Mouse (Mus musculus) embryonic facial prominence, embryonic 13.5 days (tissue): ENCODE measurements around the gene Ace. TPM values are rescaled to one million over a fixed set of nuclear protein-coding genes. Genes with fewer than 3 reads are reported as not detected.
"Not testable (repeated sequence)": the region's sequence is repeated elsewhere in the genome, so short reads cannot be mapped to it uniquely, and the experiment has no call there.

Experiments
- ATAC-seq: fragments of 200-750 bp; cut with Nextera tagmentation; 2 replicates; pipeline ENCODE4 v1.8.0; 2017; ENCODE audit warnings: low read depth; ENCODE audit not compliant: insufficient number of reproducible peaks, insufficient read depth, low FRiP score, low TSS enrichment
- H3K27ac ChIP-seq: fragments of 300-500 bp; sonication (generic); 2 replicates; pipeline ENCODE4 v1.5.1; 2015; ENCODE audit warnings: moderate library complexity, mild to moderate bottlenecking, inconsistent platforms
- H3K27me3 ChIP-seq: fragments of 300-500 bp; sonication (generic); 2 replicates; pipeline ENCODE4 v1.6.1; 2015; ENCODE audit warnings: mild to moderate bottlenecking, inconsistent platforms
- H3K36me3 ChIP-seq: fragments of 300-500 bp; sonication (generic); 2 replicates; pipeline ENCODE4 v1.6.1; 2015; ENCODE audit warnings: mild to moderate bottlenecking, inconsistent platforms
- H3K4me1 ChIP-seq: fragments of 300-500 bp; sonication (generic); 2 replicates; pipeline ENCODE4 v1.6.1; 2015; ENCODE audit warnings: inconsistent platforms
- H3K4me2 ChIP-seq: fragments of 300-500 bp; sonication (generic); 2 replicates; pipeline ENCODE4 v1.6.1; 2015; ENCODE audit warnings: moderate library complexity, mild to moderate bottlenecking, inconsistent platforms
- H3K4me3 ChIP-seq: fragments of 300-500 bp; sonication (generic); 2 replicates; pipeline ENCODE4 v1.5.1; 2015; ENCODE audit warnings: mild to moderate bottlenecking, inconsistent platforms
- H3K9ac ChIP-seq: fragments of 300-500 bp; sonication (generic); 2 replicates; pipeline ENCODE4 v1.6.1; 2015; ENCODE audit warnings: mild to moderate bottlenecking, inconsistent platforms
- H3K9me3 ChIP-seq: fragments of 300-500 bp; sonication (generic); 2 replicates; pipeline ENCODE4 v1.6.1; 2016; ENCODE audit warnings: inconsistent platforms
- WGBS: fragments of 180-500 bp; shearing (Covaris S2); methylation state at CpG from one replicate; pipeline ENCODE4 v1.1.7; 2015; ENCODE audit warnings: mixed read lengths; 5-methylcytosine and 5-hydroxymethylcytosine counted together
- polyA plus RNA-seq: library from polyadenylated mRNA; unstranded; fragments of >200 nt; fragmentation: Nextera tagmentation; extraction: Ambion mirVana; gene quantifications from 2 replicates; pipeline ENCODE4 v1.2.1, GENCODE M21; 2015

Gene Ace
- polyA plus RNA-seq, 1 experiment from 2014 or later, result 0.65 TPM

DNA sequence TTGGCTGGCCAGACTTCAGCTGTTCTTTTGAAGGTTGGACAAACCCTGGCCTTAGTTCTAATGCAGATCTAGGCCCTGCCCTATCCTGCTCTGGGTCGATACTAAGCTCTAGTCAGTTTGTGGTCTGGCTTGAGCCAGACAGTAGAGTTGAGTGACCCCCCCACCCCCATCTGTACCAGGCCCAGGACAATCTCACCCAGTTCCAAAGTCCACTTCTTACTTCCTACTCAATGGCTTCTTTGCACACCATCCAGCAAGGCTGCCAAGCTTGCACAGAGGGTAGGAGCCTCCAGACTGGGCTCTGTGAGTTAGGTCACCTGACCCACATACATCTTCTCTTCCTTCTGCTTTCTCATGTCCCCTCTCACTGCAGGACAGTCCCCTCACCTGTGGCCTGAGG lies 36.8 kb downstream of the Ace start:
- Histone ChIP-seq H3K9me3 (no peaks in the 10 kb centered on the region), H3K27me3 (peaks cover 12% of the 10 kb centered on the region), H3K4me1 (0 out of 2 replicates have a peak, but pooled peaks cover 3% of the 10 kb centered on the region), H3K9ac (no peak overlapping the region), H3K36me3 (no peaks in the 10 kb centered on the region), H3K27ac (no peak overlapping the region), H3K4me2 (no peak overlapping the region), H3K4me3 (no peak overlapping the region)
- WGBS, result 88% methylated on average over 1 of the region's 1 CpGs
- no peak for ATAC-seq

DNA sequence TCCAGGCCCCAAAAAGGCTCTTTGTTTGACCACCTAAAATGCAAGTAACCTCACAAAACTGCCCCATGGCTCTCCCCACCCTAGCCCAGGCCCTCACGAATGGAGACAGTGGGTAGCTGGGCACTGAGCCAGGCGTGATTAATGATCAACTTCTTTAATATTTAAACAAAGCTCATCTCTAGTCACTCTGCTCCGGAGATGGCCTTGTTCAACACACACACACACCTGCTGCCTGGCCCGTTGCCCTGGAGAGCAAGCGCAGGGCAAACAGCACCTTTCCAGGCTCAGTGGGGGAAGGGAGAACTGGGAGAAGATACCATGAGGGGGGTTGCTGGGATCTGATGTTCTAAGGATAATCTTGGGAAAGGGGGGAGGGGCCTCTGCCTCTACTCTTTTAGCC lies 38.2 kb downstream of the Ace start:
- 56% methylated on average over 5 of the region's 5 CpGs for WGBS
- Histone ChIP-seq H3K27ac (no peak overlapping the region), H3K4me2 (no peak overlapping the region)

DNA sequence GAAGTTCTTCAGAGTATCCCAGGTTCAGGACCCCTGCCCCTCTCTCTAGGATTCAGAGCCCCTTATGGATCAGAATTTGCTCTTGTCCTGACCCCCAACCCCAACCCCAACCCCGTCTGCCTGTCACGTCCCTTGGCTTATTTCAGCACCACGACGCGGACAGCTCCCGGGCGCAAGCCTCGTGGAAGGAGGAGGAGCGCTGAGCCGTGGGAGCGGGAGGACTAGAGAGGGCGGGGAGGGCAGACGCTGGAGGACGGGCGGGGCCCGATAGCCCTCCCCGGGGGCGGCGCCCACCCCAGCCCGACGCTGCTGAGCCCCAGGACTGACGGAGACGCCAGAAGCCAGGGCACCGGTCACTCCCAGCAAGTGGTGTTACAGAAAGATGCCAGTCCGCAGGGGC lies 40.1 kb downstream of the Ace start, which contains the start of gene Kcnh6:
Gene Kcnh6, plus strand, starts transcription at position 304 of the 400 bp plus-strand sequence.
- no peak within 1 kb of the TSS for H3K9ac ChIP-seq
- peaks cover 26% of the 10 kb centered on the region for H3K27me3 ChIP-seq
- H3K27ac ChIP-seq, result no peak within 1 kb of the TSS
- H3K4me1 ChIP-seq, result peaks cover 12% of the 10 kb centered on the region
- H3K4me2 ChIP-seq, result peak within 1 kb of the TSS; percentile 68
- peak within 1 kb of the TSS; percentile 36 for H3K4me3 ChIP-seq
- no peaks in the 10 kb centered on the region for H3K9me3 ChIP-seq
- H3K36me3 ChIP-seq, result no peaks in the 10 kb centered on the region
- no peak for ATAC-seq
- WGBS, result under 1% methylated on average over 25 of the region's 25 CpGs

More for the DNA sequence above, 38.2 kb downstream of the Ace start:
- Histone ChIP-seq H3K4me3 (no peak overlapping the region), H3K27me3 (peaks cover 26% of the 10 kb centered on the region), H3K9me3 (no peaks in the 10 kb centered on the region), H3K36me3 (no peaks in the 10 kb centered on the region), H3K9ac (no peak overlapping the region), H3K4me1 (0 out of 2 replicates have a peak, but pooled peaks cover 3% of the 10 kb centered on the region)
- ATAC-seq, result no peak

DNA sequence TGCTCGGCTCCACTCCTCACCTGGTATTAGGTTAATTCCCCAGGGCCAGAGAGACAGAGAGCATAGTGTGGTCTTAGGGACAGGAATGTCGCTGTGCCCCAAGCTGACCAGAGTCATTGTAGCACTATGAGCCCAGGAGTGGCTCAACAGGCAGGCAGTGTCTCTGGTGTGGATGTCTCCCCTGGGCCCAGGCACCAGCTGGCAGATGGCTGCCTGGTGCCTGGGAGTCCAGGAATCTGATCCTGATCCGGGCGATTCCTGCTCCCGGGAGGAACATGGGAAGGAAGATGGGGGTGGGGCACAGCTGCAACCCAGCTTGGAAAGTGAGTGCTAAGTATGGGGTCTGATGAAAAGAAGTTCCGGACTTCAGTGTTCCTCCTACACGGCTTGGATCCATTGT lies 45.0 kb downstream of the Ace start:
- H3K27ac ChIP-seq, result no peak overlapping the region; the same call in 1 of the 2 replicates
- H3K9me3 ChIP-seq, result no peaks in the 10 kb centered on the region
- H3K36me3 ChIP-seq, result no peaks in the 10 kb centered on the region
- no peak for ATAC-seq
- H3K4me1 ChIP-seq, result peaks cover 23% of the 10 kb centered on the region
- H3K9ac ChIP-seq, result no peak overlapping the region
- H3K27me3 ChIP-seq, result peaks cover 26% of the 10 kb centered on the region
- no peak overlapping the region for H3K4me2 ChIP-seq
- H3K4me3 ChIP-seq, result no peak overlapping the region
- 28% methylated on average over 7 of the region's 7 CpGs for WGBS

DNA sequence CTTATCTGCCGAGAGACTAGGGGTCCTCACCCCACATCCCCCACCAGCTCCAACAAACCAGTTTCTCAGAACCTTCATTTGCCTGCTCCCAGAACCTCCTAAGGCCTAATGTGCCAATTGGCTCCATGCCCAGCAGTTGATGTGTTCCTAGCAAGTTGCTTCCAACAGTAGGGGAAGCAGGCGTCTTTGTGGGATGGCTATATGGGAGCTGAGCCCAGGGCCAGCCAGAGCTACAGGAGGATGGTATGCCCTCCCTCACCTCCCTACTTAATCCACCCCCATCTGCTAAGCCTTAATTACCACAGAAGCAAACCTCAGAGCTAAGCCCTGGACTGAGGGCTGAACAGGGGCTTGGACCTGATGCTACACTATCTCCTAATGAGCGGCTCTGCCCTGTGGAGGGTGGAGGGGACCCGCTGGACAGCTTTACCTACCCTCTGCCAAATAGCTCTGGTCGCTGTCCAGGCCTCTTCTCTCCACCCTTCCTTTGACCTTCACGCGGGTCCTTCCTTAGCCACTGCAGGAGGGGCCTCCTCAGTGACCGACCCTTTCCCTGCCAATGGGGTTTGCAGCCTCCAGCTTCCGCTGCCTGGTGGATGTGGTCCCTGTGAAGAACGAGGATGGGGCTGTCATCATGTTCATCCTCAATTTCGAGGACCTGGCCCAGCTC lies 45.9 kb downstream of the Ace start:
- H3K27ac ChIP-seq, result no peak overlapping the region
- no peaks in the 10 kb centered on the region for H3K36me3 ChIP-seq
- ATAC-seq, result no peak
- 63% methylated on average over 11 of the region's 11 CpGs for WGBS
- no peak overlapping the region for H3K4me3 ChIP-seq
- no peak overlapping the region for H3K4me2 ChIP-seq
- peaks cover 20% of the 10 kb centered on the region for H3K4me1 ChIP-seq
- H3K9me3 ChIP-seq, result no peaks in the 10 kb centered on the region
- peaks cover 23% of the 10 kb centered on the region for H3K27me3 ChIP-seq
- H3K9ac ChIP-seq, result no peak overlapping the region

DNA sequence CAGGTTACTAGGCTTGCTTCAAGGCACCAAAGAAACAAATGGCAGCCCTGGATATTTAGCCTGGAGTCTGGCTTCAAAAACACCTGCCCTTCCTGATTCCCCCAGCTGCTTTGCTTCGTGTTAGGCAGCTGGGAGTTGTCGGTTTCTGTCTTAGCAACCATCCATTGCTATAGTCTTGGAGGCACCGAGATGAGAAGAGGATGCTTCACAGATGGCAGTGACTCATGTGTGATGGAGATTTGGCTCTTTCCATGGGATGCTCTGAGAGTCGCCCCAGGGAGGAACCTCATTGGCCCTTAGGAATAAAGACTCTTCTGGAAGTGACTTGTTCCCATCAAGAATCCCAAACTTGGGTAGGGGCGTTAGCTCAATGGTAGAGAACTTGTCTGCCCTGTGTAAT lies 48.7 kb downstream of the Ace start:
- H3K36me3 ChIP-seq, result no peaks in the 10 kb centered on the region
- H3K27ac ChIP-seq, result no peak overlapping the region
- H3K27me3 ChIP-seq, result peaks cover 29% of the 10 kb centered on the region
- no peak for ATAC-seq
- H3K9me3 ChIP-seq, result no peaks in the 10 kb centered on the region
- 74% methylated on average over 5 of the region's 5 CpGs for WGBS
- no peak overlapping the region for H3K9ac ChIP-seq
- no peak overlapping the region for H3K4me2 ChIP-seq
- H3K4me1 ChIP-seq, result peaks cover 30% of the 10 kb centered on the region
- H3K4me3 ChIP-seq, result no peak overlapping the region

DNA sequence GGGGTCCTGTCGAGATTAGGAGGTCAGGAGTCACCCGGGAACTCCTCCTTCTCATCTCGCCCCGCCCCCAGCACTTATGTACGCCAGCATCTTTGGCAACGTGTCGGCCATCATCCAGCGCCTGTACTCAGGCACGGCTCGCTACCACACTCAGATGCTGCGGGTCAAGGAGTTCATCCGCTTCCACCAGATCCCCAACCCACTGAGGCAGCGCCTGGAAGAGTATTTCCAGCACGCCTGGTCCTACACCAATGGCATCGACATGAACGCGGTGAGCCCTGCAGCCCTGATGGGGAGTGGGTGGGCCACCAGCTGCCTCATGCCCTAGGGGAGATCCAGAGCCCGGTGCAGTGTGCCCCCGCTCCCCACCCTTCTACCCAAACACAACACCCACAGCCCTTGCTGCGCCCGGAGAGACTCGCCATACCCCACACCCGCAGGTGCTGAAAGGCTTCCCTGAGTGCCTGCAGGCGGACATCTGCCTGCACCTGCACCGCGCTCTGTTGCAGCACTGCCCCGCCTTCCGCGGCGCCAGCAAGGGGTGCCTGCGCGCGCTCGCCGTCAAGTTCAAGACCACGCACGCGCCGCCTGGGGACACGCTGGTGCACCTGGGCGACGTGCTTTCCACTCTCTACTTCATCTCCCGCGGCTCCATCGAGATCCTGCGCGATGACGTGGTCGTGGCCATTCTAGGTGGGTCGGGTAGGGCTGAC lies 52.5 kb downstream of the Ace start:
- H3K9me3 ChIP-seq, result no peaks in the 10 kb centered on the region
- peaks cover 36% of the 10 kb centered on the region for H3K27me3 ChIP-seq
- peaks cover 10% of the 10 kb centered on the region for H3K4me1 ChIP-seq
- peak overlapping the region; percentile 61 for H3K4me2 ChIP-seq
- peak overlapping the region; percentile 55 for H3K9ac ChIP-seq
- no peak overlapping the region for H3K27ac ChIP-seq
- ATAC-seq, result no peak
- WGBS, result 1% methylated on average over 49 of the region's 50 CpGs
- H3K4me3 ChIP-seq, result peak overlapping the region; percentile 33
- no peaks in the 10 kb centered on the region for H3K36me3 ChIP-seq

DNA sequence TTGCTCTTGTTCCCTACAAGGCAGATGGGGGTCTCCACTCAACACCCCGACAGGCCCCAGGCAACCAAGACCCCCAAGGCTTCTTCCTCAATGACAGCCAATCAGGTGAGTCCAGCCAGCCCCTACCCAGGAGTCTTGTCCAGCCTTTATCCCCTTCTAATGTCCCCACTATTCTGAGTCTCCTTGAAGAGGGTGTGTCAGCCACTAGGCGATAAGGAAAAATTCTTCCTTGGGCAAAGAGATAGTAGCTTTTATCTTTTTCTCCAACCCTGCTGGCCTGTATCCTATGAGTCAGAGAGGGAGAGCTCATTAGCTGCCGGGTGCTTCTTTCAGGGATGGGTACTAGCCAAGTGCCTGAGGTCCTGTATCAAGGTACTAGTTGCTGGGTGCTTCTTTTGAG lies 58.0 kb downstream of the Ace start:
- Histone ChIP-seq H3K27me3 (peaks cover 13% of the 10 kb centered on the region), H3K4me1 (no peaks in the 10 kb centered on the region), H3K9ac (no peak overlapping the region), H3K4me3 (no peak overlapping the region), H3K4me2 (no peak overlapping the region), H3K9me3 (no peaks in the 10 kb centered on the region), H3K27ac (no peak overlapping the region), H3K36me3 (peaks cover 7% of the 10 kb centered on the region; the same call in 1 of the 2 replicates)
- ATAC-seq, result 0 out of 2 replicates have a peak, but pooled peaks have one; percentile 20
- 84% methylated on average over 3 of the region's 3 CpGs for WGBS

DNA sequence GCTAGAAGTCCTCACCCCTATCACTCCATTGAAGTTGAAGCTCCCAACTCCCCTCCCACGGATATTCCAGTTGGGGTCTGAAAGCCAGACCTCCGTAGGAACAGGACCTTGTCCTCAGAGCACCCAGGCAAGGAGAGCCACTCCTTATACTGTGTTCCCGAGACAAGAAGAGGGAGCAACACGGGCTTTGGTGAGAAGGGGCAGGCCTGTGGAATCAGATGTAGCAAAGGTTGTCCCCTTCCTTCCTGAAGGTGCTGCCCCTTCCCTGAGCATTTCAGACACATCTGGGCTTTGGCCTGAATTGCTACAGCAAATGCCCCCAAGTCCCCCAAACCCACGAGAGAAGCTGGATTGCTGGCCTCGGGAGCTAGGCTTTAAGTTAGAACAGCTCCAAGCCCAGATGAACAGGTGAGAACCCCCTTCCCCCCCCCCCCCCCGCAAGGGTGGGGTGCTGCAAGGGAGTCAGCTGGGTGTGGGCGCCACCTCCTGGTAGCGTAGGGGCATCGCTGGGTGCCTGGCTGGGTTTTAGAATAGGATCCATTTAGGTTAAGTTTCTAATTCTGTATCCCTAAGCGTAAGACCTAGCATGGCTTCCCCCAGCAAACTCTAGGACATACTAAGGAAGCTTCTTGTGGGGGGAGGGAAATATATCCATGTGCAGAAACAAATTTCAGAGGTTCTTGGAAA lies 58.9 kb downstream of the Ace start:
- Histone ChIP-seq H3K4me3 (no peak overlapping the region), H3K4me1 (no peaks in the 10 kb centered on the region), H3K4me2 (no peak overlapping the region), H3K9me3 (no peaks in the 10 kb centered on the region), H3K36me3 (peaks cover 7% of the 10 kb centered on the region; the same call in 1 of the 2 replicates), H3K27ac (no peak overlapping the region), H3K9ac (no peak overlapping the region), H3K27me3 (peaks cover 6% of the 10 kb centered on the region; the same call in 1 of the 2 replicates)
- WGBS, result 34% methylated on average over 11 of the region's 11 CpGs
- no peak for ATAC-seq

DNA sequence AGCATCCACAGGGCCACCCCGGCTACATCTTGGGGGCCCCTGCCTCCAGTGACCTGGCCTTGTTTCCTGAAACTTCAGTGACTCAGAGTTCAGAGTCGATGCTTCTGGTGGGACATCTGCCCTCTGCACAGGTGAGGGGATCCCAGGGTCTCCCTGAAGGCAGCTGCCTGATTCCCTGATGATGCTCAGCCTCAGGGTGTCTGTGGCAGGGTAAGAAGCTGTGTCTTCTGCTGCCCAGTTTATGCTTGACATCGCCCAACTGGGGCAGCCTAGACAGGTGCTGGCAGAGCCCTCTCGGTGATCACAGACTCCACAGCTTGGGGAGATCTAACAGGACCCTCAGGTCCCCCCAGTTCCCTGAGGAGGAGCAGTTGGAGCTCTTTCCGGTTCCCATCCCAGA lies 59.9 kb downstream of the Ace start:
- H3K36me3 ChIP-seq, result peaks cover 7% of the 10 kb centered on the region; the same call in 1 of the 2 replicates
- H3K9ac ChIP-seq, result no peak overlapping the region
- no peak overlapping the region for H3K4me2 ChIP-seq
- no peaks in the 10 kb centered on the region for H3K27me3 ChIP-seq
- no peak overlapping the region for H3K27ac ChIP-seq
- no peak for ATAC-seq
- no peak overlapping the region for H3K4me3 ChIP-seq
- no peaks in the 10 kb centered on the region for H3K4me1 ChIP-seq
- no peaks in the 10 kb centered on the region for H3K9me3 ChIP-seq
- 87% methylated on average over 5 of the region's 5 CpGs for WGBS

DNA sequence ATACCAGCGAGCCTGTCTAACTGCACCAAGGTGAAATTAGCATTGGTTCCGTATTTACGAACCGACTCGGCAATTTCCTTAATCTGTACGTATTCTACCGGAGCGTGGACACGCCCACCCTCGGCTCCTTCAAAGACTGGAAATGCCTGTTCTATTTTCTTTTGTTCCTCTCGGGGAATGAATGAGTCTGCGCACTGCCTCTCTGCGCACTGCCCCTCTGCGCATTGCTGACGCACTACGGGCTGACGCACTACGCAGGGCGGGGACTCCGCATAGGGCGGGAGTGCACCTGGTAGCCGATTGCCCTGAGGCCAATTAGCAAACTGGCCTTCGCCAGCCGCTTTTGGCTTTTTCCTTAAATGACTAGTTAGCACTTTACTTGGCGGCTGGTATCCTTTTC lies 64.3 kb downstream of the Ace start:
- H3K9ac ChIP-seq, result peak overlapping the region; percentile 61; the same call in 1 of the 2 replicates
- H3K4me3 ChIP-seq, result peak overlapping the region; percentile 40
- peaks cover 13% of the 10 kb centered on the region for H3K4me1 ChIP-seq
- 0 out of 2 replicates have a peak overlapping the region, but pooled peaks have one; percentile 37 for H3K4me2 ChIP-seq
- WGBS, result 26% methylated on average over 5 of the region's 25 CpGs
- H3K9me3 ChIP-seq, ATAC-seq, H3K36me3 ChIP-seq, H3K27me3 ChIP-seq: not testable (repeated sequence)
- peak overlapping the region; percentile 64; the same call in 1 of the 2 replicates for H3K27ac ChIP-seq
